Mouse (Mus musculus) ES-Bruce4 (cell line): ENCODE measurements around the gene Uqcrc2. TPM values are rescaled to one million over a fixed set of nuclear protein-coding genes. Genes with fewer than 3 reads are reported as not detected.

Experiments
- H3K27ac ChIP-seq: 2 replicates; pipeline ENCODE4 v1.5.1; 2012; ENCODE audit warnings: low read length, inconsistent platforms; ENCODE audit not compliant: insufficient read depth
- H3K27me3 ChIP-seq: 2 replicates; pipeline ENCODE4 v1.6.1; 2012; ENCODE audit warnings: mild to moderate bottlenecking, low read length, inconsistent platforms; ENCODE audit not compliant: control insufficient read depth, poor library complexity, insufficient read depth, severe bottlenecking
- H3K36me3 ChIP-seq: 2 replicates; pipeline ENCODE4 v1.6.1; 2012; ENCODE audit warnings: inconsistent platforms, mild to moderate bottlenecking, low read length, moderate library complexity; ENCODE audit not compliant: control insufficient read depth, poor library complexity, insufficient read depth, severe bottlenecking
- H3K4me1 ChIP-seq: one replicate; pipeline ENCODE4 v1.8.1; 2011; ENCODE audit warnings: low read length; ENCODE audit not compliant: control insufficient read depth, insufficient read depth
- H3K4me3 ChIP-seq: 2 replicates; pipeline ENCODE4 v1.5.1; 2011; ENCODE audit warnings: low read depth, mild to moderate bottlenecking, low read length
- H3K9ac ChIP-seq: 2 replicates; pipeline ENCODE4 v1.6.1; 2012; ENCODE audit warnings: low read depth, mild to moderate bottlenecking, inconsistent platforms; ENCODE audit not compliant: poor library complexity, severe bottlenecking
- H3K9me3 ChIP-seq: replicated peaks from 2 replicates; pipeline ENCODE4 v1.6.1; 2012; ENCODE audit warnings: mild to moderate bottlenecking, low read length, inconsistent platforms; ENCODE audit not compliant: control insufficient read depth, poor library complexity, insufficient read depth, severe bottlenecking
- CTCF ChIP-seq: IDR thresholded peaks from one replicate; pipeline ENCODE4 v1.8.1; 2011; ENCODE audit warnings: low read depth, low read length
- EP300 ChIP-seq: IDR thresholded peaks from 2 replicates; pipeline ENCODE4 v1.6.1; 2011; ENCODE audit warnings: low read depth, low read length; ENCODE audit not compliant: insufficient read depth
- POLR2A ChIP-seq: IDR thresholded peaks from one replicate; pipeline ENCODE4 v1.8.1; 2011; ENCODE audit warnings: low read length; ENCODE audit not compliant: insufficient read depth
- polyA plus RNA-seq: library from polyadenylated mRNA; stranded (reverse); fragments of >200 nt; gene quantifications from 2 replicates; pipeline ENCODE4 v1.2.4, GENCODE M21; 2011; ENCODE audit warnings: low read depth; ENCODE audit not compliant: missing spikeins, insufficient read depth, insufficient read length

The Uqcrc2 gene
- polyA plus RNA-seq, 1 experiment: 293 TPM

- Histone ChIP-seq H3K36me3 (no peaks in the 10 kb centered on the region), H3K9ac (no peak overlapping the region), H3K27me3 (no peaks in the 10 kb centered on the region), H3K4me1 (no peaks in the 10 kb centered on the region), H3K4me3 (no peak overlapping the region), H3K27ac (no peak overlapping the region), H3K9me3 (no peaks in the 10 kb centered on the region)
- no peak for TF ChIP-seq EP300
- no peak for TF ChIP-seq POLR2A
- no peak for TF ChIP-seq CTCF
Observed at GRCm38 (mm10) chr7:120620841-120621240, 14.1 kb upstream of the Uqcrc2 start.

- peaks cover under 1% of the 10 kb centered on the region for H3K36me3 ChIP-seq
- H3K4me3 ChIP-seq: no peak overlapping the region
- H3K9ac ChIP-seq: no peak overlapping the region
- peaks cover 2% of the 10 kb centered on the region for H3K4me1 ChIP-seq
- TF ChIP-seq CTCF: no peak
- no peak for TF ChIP-seq POLR2A
- TF ChIP-seq EP300: no peak
- no peak overlapping the region for H3K27ac ChIP-seq
- H3K27me3 ChIP-seq: no peaks in the 10 kb centered on the region
- H3K9me3 ChIP-seq: no peaks in the 10 kb centered on the region
Observed at GRCm38 (mm10) chr7:120632518-120632917, 2.5 kb upstream of the Uqcrc2 start.

- H3K4me3 ChIP-seq: peak overlapping the region; percentile 65
- no peak overlapping the region for H3K27ac ChIP-seq
- peaks cover 2% of the 10 kb centered on the region for H3K4me1 ChIP-seq
- no peaks in the 10 kb centered on the region for H3K27me3 ChIP-seq
- H3K9me3 ChIP-seq: no peaks in the 10 kb centered on the region
- peaks cover 11% of the 10 kb centered on the region for H3K36me3 ChIP-seq
- TF ChIP-seq POLR2A (no peak), EP300 (no peak), CTCF (no peak)
- H3K9ac ChIP-seq: peak overlapping the region; percentile 79
Observed at GRCm38 (mm10) chr7:120634301-120634700, 675 bp upstream of the Uqcrc2 start.

- Histone ChIP-seq H3K4me1 (peaks cover 2% of the 10 kb centered on the region), H3K9me3 (no peaks in the 10 kb centered on the region), H3K9ac (peak overlapping the region; percentile 79), H3K4me3 (peak overlapping the region; percentile 65), H3K27ac (no peak overlapping the region), H3K27me3 (no peaks in the 10 kb centered on the region), H3K36me3 (peaks cover 20% of the 10 kb centered on the region)
- TF ChIP-seq EP300: no peak
- no peak for TF ChIP-seq POLR2A
- TF ChIP-seq CTCF: no peak
Observed at GRCm38 (mm10) chr7:120635362-120635781, 396 bp downstream of the Uqcrc2 start.

GRCm38 (mm10) chr7:120635821-120636220, 845 bp downstream of the Uqcrc2 start:
- peaks cover 2% of the 10 kb centered on the region for H3K4me1 ChIP-seq
- no peaks in the 10 kb centered on the region for H3K9me3 ChIP-seq
- H3K27ac ChIP-seq: no peak overlapping the region
- peaks cover 24% of the 10 kb centered on the region for H3K36me3 ChIP-seq
- H3K4me3 ChIP-seq: peak overlapping the region; percentile 65
- peak overlapping the region; percentile 79 for H3K9ac ChIP-seq
- no peaks in the 10 kb centered on the region for H3K27me3 ChIP-seq
- TF ChIP-seq CTCF: no peak
- no peak for TF ChIP-seq POLR2A
- no peak for TF ChIP-seq EP300

- Histone ChIP-seq H3K36me3 (peaks cover 58% of the 10 kb centered on the region), H3K27ac (no peak overlapping the region)
- TF ChIP-seq EP300 (no peak), CTCF (peak; percentile 19), POLR2A (no peak)
Observed at GRCm38 (mm10) chr7:120643217-120643616, 8.2 kb downstream of the Uqcrc2 start.

GRCm38 (mm10) chr7:120647849-120648248, 12.9 kb downstream of the Uqcrc2 start:
- Histone ChIP-seq H3K9ac (no peak overlapping the region), H3K9me3 (no peaks in the 10 kb centered on the region), H3K36me3 (peaks cover 60% of the 10 kb centered on the region)

More at GRCm38 (mm10) chr7:120643217-120643616, 8.2 kb downstream of the Uqcrc2 start:
- Histone ChIP-seq H3K4me3 (no peak overlapping the region), H3K9ac (no peak overlapping the region), H3K9me3 (no peaks in the 10 kb centered on the region), H3K4me1 (no peaks in the 10 kb centered on the region), H3K27me3 (no peaks in the 10 kb centered on the region)

More at GRCm38 (mm10) chr7:120647849-120648248, 12.9 kb downstream of the Uqcrc2 start:
- Histone ChIP-seq H3K27me3 (no peaks in the 10 kb centered on the region), H3K4me3 (no peak overlapping the region), H3K4me1 (no peaks in the 10 kb centered on the region), H3K27ac (no peak overlapping the region)
- no peak for TF ChIP-seq POLR2A
- no peak for TF ChIP-seq CTCF
- no peak for TF ChIP-seq EP300
